Mouse (Mus musculus): ENCODE measurements around the gene Limch1.
A peak's percentile ranks its signal among the peaks of the same experiment; 100 is the strongest.

Gene Limch1

DNA sequence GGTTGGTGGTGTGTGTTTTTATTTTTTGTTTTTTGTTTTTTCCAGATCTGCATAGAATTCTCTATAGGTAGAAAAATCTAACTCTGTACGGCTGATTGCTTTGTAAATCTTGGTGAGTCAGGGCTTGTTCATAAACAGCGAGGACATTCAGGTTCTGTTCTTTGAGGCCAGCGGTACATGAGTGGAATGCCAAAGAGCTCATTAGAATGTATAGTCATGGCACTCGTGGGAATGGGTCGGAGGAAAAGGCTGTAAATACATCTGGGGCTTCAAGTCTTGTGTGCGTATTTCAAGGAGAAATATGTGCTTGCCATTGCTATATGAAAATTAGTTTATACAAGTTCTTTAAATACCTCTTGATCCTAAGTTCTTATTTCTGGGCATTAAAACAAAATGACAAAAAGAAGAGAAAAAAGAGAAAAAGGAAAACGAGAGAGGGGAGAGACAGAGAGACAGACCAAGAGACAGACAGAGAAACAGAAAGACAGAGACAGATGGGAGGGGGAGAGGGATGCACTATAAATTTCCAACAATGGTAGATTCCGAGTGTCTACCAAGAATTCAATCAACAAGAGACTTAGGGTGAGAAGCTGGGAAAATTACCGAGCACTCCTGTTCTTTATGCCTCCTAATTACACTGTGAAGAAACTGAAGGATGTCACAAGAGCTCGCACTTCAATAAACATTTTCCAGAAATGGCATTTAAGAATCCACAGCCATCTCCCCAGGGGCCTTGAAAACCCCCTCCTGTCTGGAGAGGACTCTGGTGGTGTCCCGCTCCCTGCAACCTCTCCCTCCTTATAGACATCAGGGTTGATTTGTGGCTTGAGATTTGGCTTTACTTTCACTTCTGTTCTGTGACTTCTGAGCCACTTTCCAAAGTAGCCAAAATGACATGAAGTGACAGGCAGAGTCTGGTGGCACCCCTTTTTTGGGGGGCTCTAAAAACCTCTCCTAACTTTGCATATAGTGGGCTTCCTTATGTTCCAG lies 173.0 kb downstream of the Limch1 start:
- DNase-seq (ENCODE audit: low read depth, low spot score), result peak; percentile 79

- no peak for DNase-seq (ENCODE audit: low read depth, low spot score)
Observed at GRCm38 (mm10) chr5:66922582-66922981, 177.0 kb downstream of the Limch1 start.

DNA sequence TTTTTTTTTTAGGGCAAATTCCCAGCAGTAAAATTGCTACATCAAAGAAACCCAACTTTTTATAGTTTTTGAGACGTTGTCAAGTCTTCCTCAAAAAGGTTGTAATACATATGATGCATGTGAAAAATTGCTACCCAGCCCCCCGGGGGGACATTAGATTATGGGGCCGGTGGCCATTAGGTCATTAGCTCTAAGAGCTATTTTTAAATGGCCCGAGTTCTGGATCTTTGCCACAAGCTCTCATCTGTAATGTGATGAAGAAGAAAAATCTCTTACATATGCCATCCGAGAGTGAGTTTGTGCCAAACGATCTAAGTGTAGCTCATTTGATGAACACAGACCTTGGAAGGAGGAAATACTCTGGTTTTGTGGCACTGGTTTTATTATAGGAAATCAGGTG lies 183.7 kb downstream of the Limch1 start:
- no peak for DNase-seq (ENCODE audit: low read depth, low spot score)

- no peak for DNase-seq (ENCODE audit: low read depth, low spot score)
Observed at GRCm38 (mm10) chr5:66933134-66933804, 187.6 kb downstream of the Limch1 start.

DNA sequence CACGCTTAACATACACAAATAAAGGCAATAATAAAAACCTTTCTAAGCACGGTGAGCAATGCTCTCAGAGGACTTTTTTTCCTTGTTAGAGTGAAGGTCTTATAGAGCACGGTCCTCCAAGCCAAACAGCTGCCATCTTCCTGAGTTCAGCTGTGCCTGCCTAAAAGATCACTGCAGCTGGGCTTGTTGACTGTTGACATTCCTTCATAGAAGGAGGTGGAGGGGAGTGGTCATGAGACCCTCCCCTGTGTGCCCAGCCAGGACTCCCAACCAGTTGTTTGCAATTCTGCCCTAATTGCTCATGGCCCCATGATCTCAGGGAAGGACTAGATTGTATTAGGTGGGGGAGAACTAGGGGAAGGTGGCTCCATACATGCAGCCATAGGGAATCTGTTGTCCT lies 189.0 kb downstream of the Limch1 start:
- DNase-seq (ENCODE audit: low read depth, low spot score), result no peak

DNA sequence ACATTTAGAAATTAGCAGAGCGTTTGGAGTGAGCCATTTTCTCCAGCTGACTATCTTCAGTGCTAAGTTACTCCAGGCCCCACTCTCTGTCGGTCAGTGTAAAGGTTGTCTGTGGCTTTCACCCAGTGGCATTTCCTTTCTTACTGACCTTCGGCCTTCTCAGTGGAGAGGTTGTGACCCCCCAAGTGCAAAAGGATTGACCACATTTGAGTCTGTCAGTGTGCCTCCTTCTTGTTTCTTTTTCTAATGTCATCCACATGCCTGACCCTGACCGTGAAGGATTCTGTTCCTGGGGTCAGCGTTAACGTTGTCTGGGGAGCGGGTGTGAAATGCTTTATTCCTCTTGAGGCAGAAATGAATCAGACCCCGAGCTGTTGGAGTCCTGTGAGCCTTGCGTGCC lies 191.7 kb downstream of the Limch1 start:
- DNase-seq (ENCODE audit: low read depth, low spot score), result peak; percentile 67

DNA sequence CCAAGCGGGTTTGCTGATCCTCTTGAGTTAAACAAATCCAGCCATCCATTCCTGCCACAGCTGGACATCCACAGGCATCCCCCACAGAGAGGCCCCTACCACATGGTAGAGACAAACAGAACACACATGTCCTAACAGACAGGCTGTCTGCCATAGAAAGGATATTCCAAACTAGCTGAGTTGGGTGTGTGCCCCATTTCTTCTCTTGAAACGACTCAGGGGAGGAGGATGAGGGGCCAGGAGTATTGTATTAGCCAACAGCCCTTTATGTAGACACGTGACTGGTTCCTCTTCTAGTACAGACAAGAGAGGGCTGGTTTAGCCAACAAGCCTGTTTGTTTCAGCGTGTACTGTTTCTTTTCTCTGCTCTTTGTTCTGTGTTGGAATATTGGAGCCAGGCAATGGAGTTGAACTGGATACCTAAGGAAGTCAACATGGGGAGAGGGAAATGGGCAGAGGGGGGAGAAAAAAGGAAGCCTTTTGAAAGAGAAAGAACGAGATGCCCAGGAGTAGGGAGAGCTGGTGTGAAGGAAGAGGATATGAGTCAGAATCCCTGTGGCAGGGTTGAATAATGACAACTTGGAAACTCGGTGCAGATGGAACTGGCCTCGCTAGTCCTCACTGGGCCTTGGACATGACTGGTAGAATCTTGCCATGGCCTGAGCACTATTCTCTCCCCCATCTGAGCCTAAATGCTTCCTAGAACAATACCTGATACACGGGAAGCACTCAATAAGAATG lies 196.3 kb downstream of the Limch1 start:
- DNase-seq (ENCODE audit: low read depth, low spot score), result no peak

DNA sequence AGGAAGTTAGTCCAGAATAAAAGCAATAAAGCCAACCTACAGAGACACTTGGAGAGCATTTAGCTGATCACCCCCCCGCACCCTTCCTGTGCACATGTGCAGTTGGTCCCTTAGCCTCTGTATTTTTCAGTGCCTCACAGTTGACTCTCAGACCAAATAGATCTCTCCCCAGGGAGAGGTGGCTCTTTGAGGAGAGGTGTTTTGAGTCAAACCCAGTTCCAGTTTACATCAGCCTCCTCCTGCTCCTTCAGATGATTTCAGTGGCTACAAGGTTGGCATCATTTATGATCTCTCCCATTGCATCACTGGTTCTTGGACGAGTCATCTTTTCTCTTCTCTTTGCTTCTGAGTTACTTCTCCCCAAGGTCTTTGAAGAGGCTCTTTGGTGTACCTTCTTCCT lies 197.3 kb downstream of the Limch1 start:
- no peak for DNase-seq (ENCODE audit: low read depth, low spot score)

- peak; percentile 45 for DNase-seq (ENCODE audit: low read depth, low spot score)
Observed at GRCm38 (mm10) chr5:66943521-66943920, 197.9 kb downstream of the Limch1 start.

- DNase-seq (ENCODE audit: low read depth, low spot score), result no peak
Observed at GRCm38 (mm10) chr5:66947958-66948357, 202.3 kb downstream of the Limch1 start.

GRCm38 (mm10) chr5:66949098-66949692 lies 203.6 kb downstream of the Limch1 start:
- DNase-seq (ENCODE audit: low read depth, low spot score), result no peak

DNA sequence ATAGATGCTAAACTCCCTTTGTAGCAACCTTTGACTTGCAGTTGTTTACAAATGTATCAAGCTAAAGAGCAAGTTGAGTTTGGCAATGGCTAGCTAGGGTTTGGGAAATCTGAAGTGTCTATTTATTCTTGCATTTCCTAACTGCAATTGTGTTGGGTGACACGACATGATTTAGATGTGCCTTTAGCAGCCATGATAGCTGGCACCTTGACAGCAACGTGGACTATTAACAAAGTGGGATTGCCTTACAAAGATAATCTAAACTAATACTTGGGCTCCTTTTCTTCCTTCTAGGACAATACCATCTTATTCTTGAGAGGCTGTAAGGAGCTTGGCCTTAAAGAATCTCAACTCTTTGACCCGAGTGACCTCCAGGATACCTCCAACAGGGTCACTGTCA lies 207.7 kb downstream of the Limch1 start:
- DNase-seq (ENCODE audit: low read depth, low spot score), result peak; percentile 43

GRCm38 (mm10) chr5:66953971-66954644 lies 208.5 kb downstream of the Limch1 start:
- no peak for DNase-seq (ENCODE audit: low read depth, low spot score)

GRCm38 (mm10) chr5:66955245-66955644 lies 209.6 kb downstream of the Limch1 start:
- DNase-seq (ENCODE audit: low read depth, low spot score), result no peak

GRCm38 (mm10) chr5:66957656-66958055 lies 212.0 kb downstream of the Limch1 start:
- no peak for DNase-seq (ENCODE audit: low read depth, low spot score)

GRCm38 (mm10) chr5:66958118-66958517 lies 212.5 kb downstream of the Limch1 start:
- no peak for DNase-seq (ENCODE audit: low read depth, low spot score)

DNA sequence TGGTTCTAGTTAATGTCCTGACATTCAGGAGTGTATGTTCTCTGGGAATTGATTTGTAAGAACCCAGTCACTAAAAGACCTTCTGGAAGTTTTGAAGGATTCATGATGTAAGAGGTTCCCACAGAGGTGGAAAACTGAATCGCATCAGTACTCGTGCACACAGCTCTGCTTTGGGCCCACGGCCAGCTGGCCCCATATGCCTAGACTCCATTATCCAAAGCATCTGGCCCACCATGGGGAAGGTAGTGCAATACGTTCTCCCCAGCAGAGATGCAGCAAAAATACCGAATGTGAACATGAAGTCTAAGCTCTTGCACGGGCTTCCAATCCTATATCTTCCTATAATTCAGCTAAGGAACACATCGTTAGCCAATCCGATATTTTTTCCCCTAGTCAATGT lies 214.3 kb downstream of the Limch1 start:
- no peak for DNase-seq (ENCODE audit: low read depth, low spot score)

DNA sequence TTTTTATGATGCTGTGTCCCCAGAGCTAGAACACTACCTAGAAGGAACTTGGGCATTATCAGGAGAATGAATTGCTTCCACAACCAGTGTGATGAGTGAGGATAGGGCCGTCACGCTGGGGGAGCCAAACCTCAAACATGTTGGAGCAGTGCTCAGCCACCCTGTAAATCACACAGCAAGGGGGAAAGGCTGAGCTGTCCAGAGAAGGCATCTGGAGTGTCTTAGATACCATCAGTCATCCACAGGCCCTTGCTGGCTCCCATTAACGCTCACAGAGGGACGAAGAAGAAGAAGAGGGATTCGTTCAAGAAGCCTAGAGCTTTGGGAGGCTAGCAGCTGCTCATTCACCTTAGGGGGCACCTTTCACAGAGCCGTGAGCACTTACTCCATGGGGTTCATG lies 219.8 kb downstream of the Limch1 start:
- DNase-seq (ENCODE audit: low read depth, low spot score), result peak; percentile 75

DNA sequence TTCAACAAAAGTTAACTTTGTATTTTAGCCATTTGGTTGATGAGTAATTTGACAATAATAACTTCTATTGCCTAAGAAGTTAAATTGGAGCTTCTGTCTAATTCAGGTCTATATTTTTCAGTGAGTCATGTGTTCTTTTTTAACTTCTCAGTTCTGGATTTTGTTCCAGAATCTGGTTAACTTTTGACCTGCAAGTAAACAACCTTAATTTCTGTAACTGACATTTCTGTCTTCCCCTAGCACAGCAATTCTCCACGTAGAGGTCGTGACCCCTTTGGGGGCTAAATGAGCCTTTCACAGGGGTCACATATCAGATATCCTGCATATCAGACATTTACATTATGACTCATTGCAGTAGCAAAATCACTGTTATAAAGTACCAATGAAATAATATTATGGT lies 221.5 kb downstream of the Limch1 start:
- DNase-seq (ENCODE audit: low read depth, low spot score), result no peak

- DNase-seq (ENCODE audit: low read depth, low spot score), result no peak
Observed at GRCm38 (mm10) chr5:66967646-66968045, 222.0 kb downstream of the Limch1 start.

Measured in mesoderm, embryonic 11.5 days (tissue).